In genomic region chr13:111516385-111517150, GRCm38 (mm10) we compare ENCODE assay signal across 37 mouse cellular contexts. TPM values are rescaled to one million over a fixed set of nuclear protein-coding genes. Genes with fewer than 3 reads are reported as not detected.
"Had no signal": no experiment of that assay in that cellular context is flagged by ENCODE, and none has a peak within 500 bp of the region (broad histone marks: within the 10 kb centered on the region; RNA-seq: fewer than 3 reads in every experiment).

No protein-coding gene starts in this region.

- H3K27me3 ChIP-seq: heart, embryonic 13.5 days; heart, embryonic 15.5 days; hindbrain, embryonic 12.5 days; intestine, embryonic 15.5 days; limb, embryonic 12.5 days had no signal

- H3K4me1 ChIP-seq: hindbrain, embryonic 10.5 days; hindbrain, embryonic 12.5 days; intestine, embryonic 15.5 days; limb, embryonic 10.5 days; limb, embryonic 12.5 days had no signal

- H3K9ac ChIP-seq: heart, embryonic 13.5 days; heart, embryonic 15.5 days; hindbrain, embryonic 12.5 days; hindbrain, embryonic 14.5 days; intestine, embryonic 15.5 days; limb, embryonic 12.5 days had no signal

- H3K4me2 ChIP-seq: heart, embryonic 11.5 days; heart, embryonic 13.5 days; heart, embryonic 15.5 days; hindbrain, embryonic 12.5 days; hindbrain, embryonic 14.5 days; intestine, embryonic 15.5 days; limb, embryonic 12.5 days had no signal

- H3K27ac ChIP-seq: gastrocnemius, adult 2 months; heart, adult 2 months; heart, embryonic 13.5 days; heart, embryonic 15.5 days; hindbrain, embryonic 10.5 days; hindbrain, embryonic 12.5 days; hindbrain, embryonic 14.5 days; intestine, embryonic 15.5 days; layer of hippocampus, adult 2 months; left cerebral cortex, adult 2 months; limb, embryonic 10.5 days; limb, embryonic 12.5 days had no signal

- H3K4me3 ChIP-seq: gastrocnemius, adult 2 months; heart, adult 2 months; heart, embryonic 13.5 days; heart, embryonic 15.5 days; hindbrain, embryonic 10.5 days; hindbrain, embryonic 12.5 days; intestine, embryonic 15.5 days; layer of hippocampus, adult 2 months; left cerebral cortex, adult 2 months; limb, embryonic 10.5 days; limb, embryonic 12.5 days had no signal

- H3K9me3 ChIP-seq: heart, embryonic 13.5 days; heart, embryonic 15.5 days; hindbrain, embryonic 10.5 days; hindbrain, embryonic 12.5 days; intestine, embryonic 15.5 days; limb, embryonic 10.5 days; limb, embryonic 12.5 days had no signal

- DNase-seq: gastrocnemius, adult 2 months; gastrocnemius, postnatal 10 days; gastrocnemius, postnatal 25 days; heart, adult 2 months; heart, postnatal 14 days; heart, postnatal 36 days; kidney, adult 18-20 months; kidney, adult 8-10 months; kidney, postnatal 10 days; kidney, postnatal 25 days; kidney, postnatal 4 days had no signal

- ATAC-seq: forebrain, embryonic 16.5 days; hindbrain, embryonic 16.5 days; inflammation-experienced regulatory T-cells, adult 6 months; intestine, embryonic 15.5 days; intestine, postnatal 0 days had no signal

- H3K36me3 ChIP-seq: heart, embryonic 13.5 days; heart, embryonic 15.5 days; hindbrain, embryonic 10.5 days; hindbrain, embryonic 12.5 days; intestine, embryonic 15.5 days; limb, embryonic 10.5 days; limb, embryonic 12.5 days had no signal

RNA-seq across cellular contexts. Expression of gene Gm49496, which starts 33.2 kb away (rescaled TPM):
- total RNA-seq: gastrocnemius, adult 2 months; gastrocnemius, postnatal 10 days; gastrocnemius, postnatal 25 days; gastrocnemius, postnatal 4 days; granulocyte monocyte progenitor cell, adult 5-6 weeks; heart, adult 2 months; heart, postnatal 14 days; heart, postnatal 36 days; layer of hippocampus, adult 2 months; layer of hippocampus, postnatal 10 days; layer of hippocampus, postnatal 25 days; left cerebral cortex, adult 2 months; left cerebral cortex, postnatal 14 days; left cerebral cortex, postnatal 36 days had no signal
- polyA plus RNA-seq: forebrain, embryonic 16.5 days; frontal cortex, adult 2 months; heart, adult 2 months; heart, embryonic 11.5 days; heart, embryonic 13.5 days; heart, embryonic 15.5 days; heart, postnatal 0 days; hindbrain, embryonic 10.5 days; hindbrain, embryonic 12.5 days; hindbrain, embryonic 14.5 days; hindbrain, embryonic 16.5 days; inflammation-experienced regulatory T-cells, adult 6 months; intestine, embryonic 15.5 days; intestine, postnatal 0 days; kidney, embryonic 14.5 days; kidney, embryonic 16.5 days; limb, embryonic 10.5 days; limb, embryonic 12.5 days; limb, embryonic 14.5 days had no signal
